Mouse (Mus musculus) forebrain, embryonic 12.5 days (tissue): Measurements from ENCODE around the gene Larp4. TPM values are rescaled to one million over a fixed set of nuclear protein-coding genes. Genes with fewer than 3 reads are reported as not detected.

Experiments
- polyA plus RNA-seq: library from polyadenylated mRNA; unstranded; fragments of >200 nt; fragmentation: Nextera tagmentation; extraction: Ambion mirVana; gene quantifications from 2 replicates; pipeline ENCODE4 v1.2.1, GENCODE M21; 2016

Larp4 gene
- polyA plus RNA-seq, 1 experiment from 2014 or later: 41.5 TPM

Other genes with a start within 250 kb of the Larp4 start
- gene Cox14, start 244.4 kb upstream of the Larp4 start, polyA plus RNA-seq: 167 and 168 TPM in 2 replicates
- gene Cers5, start 197.2 kb upstream of the Larp4 start, polyA plus RNA-seq: 64.7 and 67.1 TPM in 2 replicates
- 41.0 and 47.5 TPM in 2 replicates for gene Lima1, start 94.6 kb upstream of the Larp4 start, polyA plus RNA-seq
- not detected in 2 replicates for gene Fam186a, start 3.0 kb upstream of the Larp4 start, polyA plus RNA-seq
- gene Dip2b, start 68.6 kb downstream of the Larp4 start, polyA plus RNA-seq: 25.8 and 27.3 TPM in 2 replicates